Comparison of ENCODE assay signal across 8 mouse cellular contexts in genomic region chr4:58999686-59000085, GRCm38 (mm10). TPM values are rescaled to one million over a fixed set of nuclear protein-coding genes. Genes with fewer than 3 reads are reported as not detected.
DNase-seq lines count a peak whose midpoint lies in the region; ATAC-seq and TF ChIP-seq lines count a peak whose summit lies in the region.

No protein-coding gene starts in this region.

- H3K9ac ChIP-seq in heart, adult 2 months (ENCODE audit: low read depth, low read length) = no peak overlapping the region
- no peak overlapping the region for H3K9ac ChIP-seq in heart, embryonic 12.5 days
- H3K9ac ChIP-seq in stomach, postnatal 0 days (ENCODE audit: low read length) = no peak overlapping the region

- H3K4me3 ChIP-seq in heart, adult 2 months = no peak overlapping the region
- H3K4me3 ChIP-seq in heart, embryonic 12.5 days = no peak overlapping the region
- H3K4me3 ChIP-seq in stomach, postnatal 0 days (ENCODE audit: low read depth, low read length) = no peak overlapping the region

- peak; percentile 99 for TF ChIP-seq CTCF in heart, adult 2 months (IDR thresholded peaks at IDR 0.05)
- peak; percentile 86 for TF ChIP-seq CTCF in Patski (IDR thresholded peaks at IDR 0.05)
- TF ChIP-seq CTCF in stomach, postnatal 0 days (IDR thresholded peaks at IDR 0.05; ENCODE audit: low read depth) = peak; percentile 94

- CTCF ChIA-PET in Patski (lab: Charles Lee) = interaction anchor here (0.8 to 7.5 kb wide), 13 partner anchors 9 to 534 kb away, joined by 3 to 121 read pairs (median 4); partner anchors contain the start of genes Ptgr1 and Zkscan16

- H3K36me3 ChIP-seq in heart, adult 2 months (ENCODE audit: control insufficient read depth, insufficient read depth, low read length) = peaks cover 2% of the 10 kb centered on the region; the same call in 1 of the 2 replicates
- no peaks in the 10 kb centered on the region for H3K36me3 ChIP-seq in heart, embryonic 12.5 days
- no peaks in the 10 kb centered on the region for H3K36me3 ChIP-seq in stomach, postnatal 0 days (ENCODE audit: control insufficient read depth, insufficient read depth, low read length)

- POLR2A ChIA-PET in Patski (lab: Charles Lee) = interaction anchor here (1.0 kb wide), 1 partner anchor 16 kb away, joined by 4 read pairs; no protein-coding TSS in a partner anchor

- no peak overlapping the region for H3K4me2 ChIP-seq in heart, embryonic 12.5 days
- H3K4me2 ChIP-seq in stomach, postnatal 0 days (replicated peaks; ENCODE audit: low read depth) = no peak overlapping the region

- in situ Hi-C loops in Patski (cut with MboI; ENCODE audit: low pct_unique_long_range_greater_than_20kb) = no loop called here

- DNase-seq in heart, adult 2 months = peak; percentile 71 to 73
- peak; percentile 62 for DNase-seq in Patski (ENCODE audit: low read depth, low spot score)
- DNase-seq in cerebellum, postnatal 25 days = peak; percentile 77 to 85
- peak; percentile 68 to 71 for DNase-seq in layer of hippocampus, postnatal 36 days
- DNase-seq in naive thymus-derived CD4-positive, alpha-beta T cell, adult 2 months (ENCODE audit: low read depth) = peak; percentile 87
- peak; percentile 80 for DNase-seq in stomach, postnatal 0 days (ENCODE audit: low spot score)

- TF ChIP-seq EP300 in heart, adult 2 months (IDR thresholded peaks at IDR 0.05; ENCODE audit: insufficient read depth, low read depth, low read length) = peak; percentile 69; the same call in 1 of the 2 replicates
- TF ChIP-seq EP300 in stomach, postnatal 0 days (optimal IDR thresholded peaks at IDR 0.05) = no peak

- no peak overlapping the region for H3K27ac ChIP-seq in heart, adult 2 months
- no peak overlapping the region for H3K27ac ChIP-seq in heart, embryonic 12.5 days (ENCODE audit: poor library complexity, severe bottlenecking)
- H3K27ac ChIP-seq in stomach, postnatal 0 days (replicated peaks) = no peak overlapping the region

- H3K27me3 ChIP-seq in heart, adult 2 months (ENCODE audit: control insufficient read depth, insufficient read depth, low read length) = no peaks in the 10 kb centered on the region
- H3K27me3 ChIP-seq in heart, embryonic 12.5 days (replicated peaks) = no peaks in the 10 kb centered on the region
- no peaks in the 10 kb centered on the region for H3K27me3 ChIP-seq in Patski
- no peaks in the 10 kb centered on the region for H3K27me3 ChIP-seq in stomach, postnatal 0 days (ENCODE audit: control insufficient read depth, insufficient read depth, low read length)

- H3K9me3 ChIP-seq in heart, embryonic 12.5 days (replicated peaks) = no peaks in the 10 kb centered on the region
- H3K9me3 ChIP-seq in stomach, postnatal 0 days (ENCODE audit: control insufficient read depth, low read length) = no peaks in the 10 kb centered on the region

- 3% methylated on average over 2 of the region's 2 CpGs for WGBS in heart, adult 2 months
- WGBS in heart, embryonic 12.5 days = 14% methylated on average over 2 of the region's 2 CpGs
- 12% methylated on average over 2 of the region's 2 CpGs for WGBS in stomach, postnatal 0 days

- intact Hi-C loops in heart, adult 2 months (cut with DNase I) = loop anchor here (1.0 to 10.0 kb wide), 4 partner anchors 14 to 1045 kb away; partner anchors contain the start of genes Ecpas, Ptbp3 and Txn1

- H3K79me2 ChIP-seq in heart, adult 2 months (replicated peaks; ENCODE audit: control insufficient read depth, insufficient read depth, low read length) = no peaks in the 10 kb centered on the region

- ATAC-seq in heart, embryonic 12.5 days (ENCODE audit: insufficient number of reproducible peaks, low FRiP score) = no peak
- ATAC-seq in Patski = peak; percentile 70
- ATAC-seq in granulocyte monocyte progenitor cell, adult 5-6 weeks (replicated peaks; ENCODE audit: poor library complexity, severe bottlenecking) = peak; percentile 61
- ATAC-seq in stomach, postnatal 0 days (ENCODE audit: low FRiP score, low TSS enrichment) = no peak

- no peaks in the 10 kb centered on the region for H3K4me1 ChIP-seq in heart, adult 2 months (ENCODE audit: control insufficient read depth, insufficient read depth, low read length)
- peaks cover 21% of the 10 kb centered on the region for H3K4me1 ChIP-seq in heart, embryonic 12.5 days (replicated peaks)
- peaks cover 2% of the 10 kb centered on the region; the same call in 1 of the 2 replicates for H3K4me1 ChIP-seq in stomach, postnatal 0 days (replicated peaks; ENCODE audit: control insufficient read depth, insufficient read depth)

- no peak for TF ChIP-seq POLR2A in heart, adult 2 months (IDR thresholded peaks at IDR 0.05; ENCODE audit: insufficient read depth, low read depth, low read length)

RNA-seq across cellular contexts. Expression of gene Gm20503, which starts 3.3 kb away (rescaled TPM):
- total RNA-seq in heart, adult 2 months (2021) = 1 to 10 TPM; 5.7 TPM
- not detected in 2 replicates for polyA plus RNA-seq in heart, adult 2 months (2012; rRNA removed)
- 14.6 and 17.5 TPM in 2 replicates for polyA plus RNA-seq in heart, embryonic 12.5 days (2016; fragmentation: Nextera tagmentation; extraction: Ambion mirVana)
- polyA plus RNA-seq in Patski (2021) = 2.2 TPM
- not detected in 2 replicates for total RNA-seq in granulocyte monocyte progenitor cell, adult 5-6 weeks (2014; fragmentation: Nextera tagmentation)
- not detected in 2 replicates for total RNA-seq in granulocyte monocyte progenitor cell, adult 5-6 weeks (2017)
- total RNA-seq in layer of hippocampus, postnatal 36 days (2021) = 1 to 10 TPM; 1.1 to 2.8 TPM
- polyA plus RNA-seq in stomach, postnatal 0 days (2015; fragmentation: Nextera tagmentation; extraction: Ambion mirVana) = 18.5 and 21.6 TPM in 2 replicates

RNA-seq across cellular contexts. Expression of gene Dnajc25, which starts 4.8 kb away (rescaled TPM):
- 10 to 100 TPM; 18.1 to 22.1 TPM for total RNA-seq in heart, adult 2 months (2021)
- polyA plus RNA-seq in heart, adult 2 months (2012; rRNA removed) = 5.3 and 7.8 TPM in 2 replicates
- 12.3 and 14.1 TPM in 2 replicates for polyA plus RNA-seq in heart, embryonic 12.5 days (2016; fragmentation: Nextera tagmentation; extraction: Ambion mirVana)
- 7.7 TPM for polyA plus RNA-seq in Patski (2021)
- 12.9 and 13.8 TPM in 2 replicates for total RNA-seq in granulocyte monocyte progenitor cell, adult 5-6 weeks (2014; fragmentation: Nextera tagmentation)
- total RNA-seq in granulocyte monocyte progenitor cell, adult 5-6 weeks (2017) = 32.7 and 42.5 TPM in 2 replicates
- total RNA-seq in layer of hippocampus, postnatal 36 days (2021) = 1 to 10 TPM; 4.4 to 6.6 TPM
- polyA plus RNA-seq in stomach, postnatal 0 days (2015; fragmentation: Nextera tagmentation; extraction: Ambion mirVana) = 13.4 and 13.7 TPM in 2 replicates

RNA-seq across cellular contexts. Expression of gene Ptgr1, which starts 12.8 kb away (rescaled TPM):
- total RNA-seq in heart, adult 2 months (2021) = 1 to 10 TPM; 3.0 to 3.1 TPM
- polyA plus RNA-seq in heart, adult 2 months (2012; rRNA removed) = 1.6 and 2.7 TPM in 2 replicates
- 9.0 and 9.7 TPM in 2 replicates for polyA plus RNA-seq in heart, embryonic 12.5 days (2016; fragmentation: Nextera tagmentation; extraction: Ambion mirVana)
- polyA plus RNA-seq in Patski (2021) = 13.5 TPM
- 56.5 and 58.2 TPM in 2 replicates for total RNA-seq in granulocyte monocyte progenitor cell, adult 5-6 weeks (2014; fragmentation: Nextera tagmentation)
- 67.6 and 68.5 TPM in 2 replicates for total RNA-seq in granulocyte monocyte progenitor cell, adult 5-6 weeks (2017)
- 1 to 10 TPM; 3.6 to 4.2 TPM for total RNA-seq in layer of hippocampus, postnatal 36 days (2021)
- polyA plus RNA-seq in stomach, postnatal 0 days (2015; fragmentation: Nextera tagmentation; extraction: Ambion mirVana) = 454 and 488 TPM in 2 replicates

RNA-seq across cellular contexts. Expression of gene Gng10, which starts 35.2 kb away (rescaled TPM):
- total RNA-seq in heart, adult 2 months (2021) = 10 to 100 TPM; 13.6 TPM
- polyA plus RNA-seq in heart, adult 2 months (2012; rRNA removed) = 10.4 and 14.3 TPM in 2 replicates
- 38.8 and 47.7 TPM in 2 replicates for polyA plus RNA-seq in heart, embryonic 12.5 days (2016; fragmentation: Nextera tagmentation; extraction: Ambion mirVana)
- 50.4 TPM for polyA plus RNA-seq in Patski (2021)
- total RNA-seq in granulocyte monocyte progenitor cell, adult 5-6 weeks (2014; fragmentation: Nextera tagmentation) = 184 and 195 TPM in 2 replicates
- total RNA-seq in granulocyte monocyte progenitor cell, adult 5-6 weeks (2017) = 90.0 and 112 TPM in 2 replicates
- 100 to 1,000 TPM in 1 of 2 experiments, 10 to 100 TPM in 1; 95.6 to 105 TPM for total RNA-seq in layer of hippocampus, postnatal 36 days (2021)
- polyA plus RNA-seq in stomach, postnatal 0 days (2015; fragmentation: Nextera tagmentation; extraction: Ambion mirVana) = 98.0 and 99.6 TPM in 2 replicates

RNA-seq across cellular contexts. Expression of gene Zkscan16, which starts 56.3 kb away (rescaled TPM):
- total RNA-seq in heart, adult 2 months (2021) = under 1 TPM in 1 of 2 experiments, not detected in 1; 0.14 TPM
- polyA plus RNA-seq in heart, adult 2 months (2012; rRNA removed) = 0.09 TPM in 1 of 2 replicates, not detected in the other
- 0.38 and 0.62 TPM in 2 replicates for polyA plus RNA-seq in heart, embryonic 12.5 days (2016; fragmentation: Nextera tagmentation; extraction: Ambion mirVana)
- 0.44 TPM for polyA plus RNA-seq in Patski (2021)
- total RNA-seq in granulocyte monocyte progenitor cell, adult 5-6 weeks (2014; fragmentation: Nextera tagmentation) = not detected in 2 replicates
- total RNA-seq in granulocyte monocyte progenitor cell, adult 5-6 weeks (2017) = not detected in 2 replicates
- 10 to 100 TPM; 43.7 to 45.2 TPM for total RNA-seq in layer of hippocampus, postnatal 36 days (2021)
- 0.11 and 0.13 TPM in 2 replicates for polyA plus RNA-seq in stomach, postnatal 0 days (2015; fragmentation: Nextera tagmentation; extraction: Ambion mirVana)

Comparison
In these comparisons a context has a peak if more than half of its experiments do, and no peak if none do; other contexts are left out.
1. ATAC-seq: peak in Patski (single experiment) and granulocyte monocyte progenitor cell, adult 5-6 weeks (single experiment); none in heart, embryonic 12.5 days (single experiment) and stomach, postnatal 0 days (single experiment).
2. RNA of gene Ptgr1, which starts 12.8 kb away (polyA plus RNA-seq): 454 to 488 TPM in stomach, postnatal 0 days; 13.5 TPM in Patski (single experiment), 9.0 to 9.7 TPM in heart, embryonic 12.5 days and 1.6 to 2.7 TPM in heart, adult 2 months; every median in the first group is over 10 times any median in the second.
3. Peak in every context shown above with its lines, with median percentiles within 50 percentile points of each other: DNase-seq and CTCF ChIP-seq.